Mouse (Mus musculus): ENCODE measurements at regions not wholly inside any gene's neighbourhood (a gene's known extent, or its start where the extent isn't known, plus 50 kb on each side); places are given as distances from the start of the nearest gene placed in this dataset.

DNA sequence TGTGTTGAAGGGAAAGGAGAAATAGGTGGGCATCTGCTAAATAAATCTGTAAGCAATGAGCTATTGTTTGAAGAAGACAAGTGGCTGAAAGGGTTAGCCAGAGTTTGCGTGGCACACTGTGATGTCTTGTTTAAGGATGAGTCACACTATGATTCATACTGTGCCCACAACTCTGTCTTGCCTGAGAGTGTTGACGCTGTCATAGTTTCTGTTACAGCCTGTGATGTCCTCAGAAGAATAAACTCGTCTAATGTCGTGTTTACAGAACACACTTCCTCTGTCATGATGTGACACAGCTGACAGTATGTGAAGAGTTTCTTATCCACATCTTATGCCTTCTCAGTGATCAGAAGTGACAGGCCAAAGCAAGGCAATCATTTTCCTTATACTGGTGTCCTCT, 274.5 kb upstream of the Tmem132c start:
- no peak for DNase-seq

DNA sequence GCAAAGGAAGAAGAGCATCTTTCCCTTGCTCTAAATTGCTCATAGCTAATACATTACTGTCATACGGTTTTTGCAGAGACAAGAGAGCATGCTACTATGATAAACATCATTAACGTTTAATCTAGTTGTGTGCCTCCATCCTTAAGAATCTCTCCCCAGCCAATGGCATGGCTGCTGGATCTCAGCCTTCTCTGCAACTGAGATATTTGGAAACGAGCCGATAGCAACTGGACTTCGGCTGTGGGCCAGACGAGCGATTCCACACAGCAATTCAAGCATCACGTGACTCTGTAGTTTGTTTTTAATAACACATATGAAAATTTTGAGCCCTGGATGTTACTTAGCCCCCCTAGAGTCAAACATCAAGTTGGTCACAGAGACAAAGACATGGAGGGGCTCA, 272.2 kb upstream of the Tmem132c start:
- DNase-seq: no peak

DNA sequence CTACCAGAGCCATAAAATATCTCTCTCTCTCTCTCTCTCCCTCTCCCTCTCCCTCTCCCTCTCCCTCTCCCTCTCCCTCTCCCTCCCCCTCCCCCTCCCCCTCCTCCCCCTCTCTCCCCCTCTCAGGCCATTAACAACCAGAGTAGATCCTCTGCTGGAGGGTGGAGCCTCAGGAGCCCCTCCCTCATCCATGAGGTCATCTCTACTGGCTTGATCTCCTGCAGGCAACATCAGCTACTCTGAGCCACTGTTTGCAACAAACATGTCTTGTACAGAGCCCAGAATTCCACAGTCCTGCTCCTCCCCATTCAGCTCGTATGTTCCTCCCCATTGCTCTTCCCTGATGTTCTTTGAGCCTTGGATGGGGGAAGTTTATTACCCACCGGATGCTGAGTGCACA, 270.3 kb upstream of the Tmem132c start:
- no peak for DNase-seq

DNA sequence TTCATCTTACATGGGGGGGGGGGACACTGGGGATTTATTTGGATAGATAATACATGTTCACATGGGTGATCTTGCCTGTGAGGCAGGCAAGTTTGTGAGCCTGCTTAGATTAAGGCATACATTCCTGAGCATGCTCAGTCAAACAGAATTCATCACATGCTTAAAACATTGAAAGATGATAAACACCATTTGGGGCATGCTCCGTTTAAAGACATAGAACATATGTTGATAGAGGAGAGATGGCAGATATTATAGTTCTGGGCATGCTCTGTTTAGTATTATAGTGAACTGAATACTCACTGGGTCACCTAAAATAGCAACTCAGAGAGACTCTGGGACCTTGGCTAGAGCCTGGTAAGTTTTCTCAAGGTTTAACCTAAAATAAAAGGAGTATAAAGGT, 269.6 kb upstream of the Tmem132c start:
- DNase-seq: no peak

DNA sequence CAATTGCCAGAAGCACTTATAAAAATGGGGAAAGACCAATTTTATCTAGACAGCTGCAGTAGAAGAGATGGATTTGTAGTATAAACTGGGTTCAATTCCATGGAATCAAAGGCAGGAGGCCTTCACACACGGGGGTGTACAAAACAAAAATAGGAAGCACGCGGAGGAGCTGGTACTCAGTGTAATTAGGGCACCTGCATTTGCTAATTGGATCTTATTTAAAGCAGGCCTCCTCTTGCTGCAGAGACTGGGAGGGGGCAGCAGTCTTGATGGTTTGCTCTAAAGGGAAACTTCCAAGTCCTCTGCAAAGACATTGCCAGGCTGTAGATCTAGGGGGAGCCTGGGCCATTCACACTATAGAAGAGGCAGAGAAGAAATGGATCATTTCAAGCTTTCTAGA, 268.2 kb upstream of the Tmem132c start:
- DNase-seq: no peak

DNA sequence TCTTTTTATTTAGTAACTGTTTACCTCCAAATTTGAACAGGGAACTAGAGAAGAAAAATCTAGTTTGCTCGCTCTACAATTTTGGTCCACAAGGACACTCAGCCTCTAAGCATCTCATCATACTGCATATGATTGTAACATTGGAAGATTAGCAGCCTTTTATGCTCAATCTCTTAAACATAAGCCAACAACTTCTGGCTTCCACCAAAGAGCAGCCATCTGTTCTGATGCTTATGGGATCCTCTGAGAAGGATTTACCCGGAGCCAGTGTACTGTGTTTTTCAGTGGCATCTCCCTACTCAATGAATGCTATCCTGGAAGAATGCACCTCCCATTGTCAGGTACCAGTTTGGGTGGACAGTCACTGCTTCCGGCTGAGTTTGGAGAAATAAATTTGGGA, 267.0 kb upstream of the Tmem132c start:
- no peak for DNase-seq

DNA sequence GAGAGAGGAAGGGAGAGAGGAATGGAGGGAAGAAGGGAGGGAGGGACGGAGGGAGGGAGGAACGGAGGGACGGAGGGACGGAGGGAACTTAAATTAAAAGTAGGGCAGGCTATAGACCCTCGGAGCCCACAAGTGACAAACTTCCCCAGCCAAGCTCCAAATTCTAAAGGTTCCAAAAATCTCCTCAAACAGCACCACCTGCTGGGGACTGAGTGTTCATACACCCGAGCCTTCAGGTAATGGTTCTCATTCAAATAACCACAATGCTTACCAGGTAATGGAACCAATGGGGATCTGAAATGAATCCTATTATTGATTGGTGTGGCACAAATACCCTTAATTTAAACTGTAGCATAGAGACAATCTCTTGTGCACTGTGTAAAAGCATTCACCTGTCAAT, 246.0 kb upstream of the Tmem132c start:
- DNase-seq: peak; percentile 6

DNA sequence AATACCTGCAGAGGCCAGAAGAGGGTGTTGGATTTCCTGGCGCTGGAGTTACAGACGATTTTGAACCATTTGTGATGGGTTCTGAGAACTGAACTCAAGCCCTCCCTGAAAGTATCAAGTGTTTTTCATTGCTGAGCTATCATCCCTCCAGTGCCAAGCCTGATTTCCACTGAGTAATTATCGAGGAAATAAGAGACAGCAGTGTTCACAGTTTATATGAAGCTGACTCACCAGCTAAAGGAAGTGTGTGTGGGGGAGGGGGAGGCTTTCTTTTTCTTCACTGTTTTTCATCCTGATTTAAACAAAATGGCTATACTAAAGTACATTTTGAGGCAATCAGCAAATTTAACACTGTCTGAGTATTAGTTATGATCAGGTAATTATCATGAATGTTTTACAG, 227.4 kb upstream of the Tmem132c start:
- DNase-seq: no peak

DNA sequence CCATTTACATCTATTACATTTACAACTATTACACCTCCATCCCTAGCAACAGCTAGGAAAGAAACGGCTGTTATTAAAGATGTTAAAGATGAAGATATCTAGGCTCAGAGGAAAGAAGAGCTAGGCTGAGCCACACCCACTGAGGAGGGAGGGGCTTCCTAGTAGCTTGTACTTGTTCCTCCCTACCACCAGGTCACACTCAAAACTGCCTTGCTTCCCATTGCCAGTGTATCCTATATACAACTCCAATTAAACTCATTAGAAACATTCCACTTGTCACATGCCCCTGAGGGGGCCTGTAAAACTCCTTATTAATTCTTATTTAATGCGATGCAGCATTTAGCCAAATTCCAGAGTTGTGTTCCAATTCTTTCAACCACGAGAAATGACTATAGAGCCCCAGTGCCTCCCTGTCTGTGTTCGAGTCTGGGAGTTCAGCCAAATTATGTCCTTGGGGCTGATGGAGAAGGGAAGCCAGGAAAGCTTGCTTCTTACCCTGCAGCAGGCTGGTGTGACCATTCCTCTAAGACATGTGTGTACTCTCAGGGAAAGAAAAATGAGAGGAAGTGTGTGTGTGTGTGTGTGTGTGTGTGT, 225.0 kb upstream of the Tmem132c start:
- no peak for DNase-seq

DNA sequence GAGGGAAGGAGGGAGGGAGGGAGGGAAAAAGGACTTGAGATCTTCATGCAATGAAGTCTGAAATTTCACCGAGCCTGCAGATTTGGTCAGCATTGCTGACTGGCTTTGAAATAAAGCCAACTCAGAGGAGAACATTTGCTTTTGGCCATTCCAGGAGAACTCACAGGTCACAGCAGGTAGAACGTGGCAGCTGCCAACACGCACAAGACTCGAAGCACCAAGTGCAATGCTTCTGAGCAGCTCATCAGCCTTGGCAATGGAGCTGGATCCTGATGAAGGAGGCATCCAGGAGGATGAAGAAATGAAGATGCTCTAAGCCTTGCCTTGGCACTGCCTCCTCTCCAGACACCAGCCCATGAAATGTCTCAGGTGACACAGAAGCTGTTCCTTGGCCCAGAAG, 223.6 kb upstream of the Tmem132c start:
- DNase-seq: no peak

DNA sequence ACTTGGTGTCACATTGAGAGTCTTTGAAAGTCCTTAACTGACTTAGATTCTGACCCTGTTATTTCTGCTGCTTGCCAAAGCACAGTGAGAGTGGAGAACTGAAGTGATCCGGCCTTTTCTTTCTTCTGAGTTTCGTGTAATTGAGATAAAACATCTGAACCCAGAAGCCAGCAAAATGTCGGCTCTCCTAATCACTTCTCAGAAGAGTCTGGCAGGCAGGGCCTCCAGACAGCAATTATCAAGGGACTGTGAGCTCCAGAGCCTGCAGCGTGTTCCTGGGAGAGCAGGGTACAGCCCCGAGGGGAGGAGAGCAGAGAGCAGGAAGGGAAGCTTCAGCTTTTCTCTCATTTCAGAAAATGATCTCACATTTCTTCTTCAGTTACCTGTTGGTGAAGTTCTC, 205.1 kb upstream of the Tmem132c start:
- DNase-seq: no peak

DNA sequence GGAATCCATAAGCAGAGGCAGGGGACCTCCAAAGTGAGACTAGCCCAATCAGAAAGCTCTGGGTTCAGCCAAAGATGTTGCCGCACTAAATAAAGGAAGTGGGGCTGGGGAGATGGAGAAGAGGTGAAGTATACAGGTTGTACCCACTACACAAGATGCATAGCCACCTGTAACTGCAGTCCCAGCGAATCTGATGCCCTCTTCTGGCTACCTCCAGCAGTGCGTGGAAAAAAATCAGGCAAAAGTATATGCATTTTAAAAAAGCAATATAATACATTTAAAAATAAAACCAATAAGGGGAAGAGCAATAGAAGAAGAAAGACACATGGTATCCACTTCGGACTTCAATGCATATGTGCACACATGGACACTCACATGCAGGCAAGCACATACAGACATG, 183.8 kb upstream of the Tmem132c start:
- DNase-seq: no peak

DNA sequence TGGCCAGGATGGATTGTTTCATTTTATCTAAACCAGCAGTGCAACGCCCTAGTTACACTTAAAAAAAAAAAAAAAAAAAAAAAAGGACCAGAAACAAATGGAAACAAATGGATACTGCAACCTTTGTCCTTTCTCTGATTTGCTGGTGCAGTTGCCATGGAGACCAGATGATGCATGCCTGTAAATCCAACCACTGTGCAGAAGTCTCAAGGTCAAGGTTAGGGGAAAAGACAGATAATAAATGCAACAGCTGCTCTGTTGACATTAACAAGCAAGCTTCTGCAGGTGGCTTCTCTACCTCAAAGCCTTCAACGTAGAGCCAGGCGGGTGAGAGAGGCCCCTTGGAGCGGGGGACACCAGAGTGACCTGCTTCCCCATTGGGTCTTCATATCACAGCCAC, 167.3 kb upstream of the Tmem132c start:
- no peak for DNase-seq

Measured in adrenal gland, postnatal 25 days (tissue).